Mouse (Mus musculus): ENCODE results near the gene Bach2.

Bach2 gene

GRCm38 (mm10) chr4:32560724-32561554 lies 322.3 kb downstream of the Bach2 start:
- in situ Hi-C loops (cut with MseI, MboI): loop anchor here in 1 of 2 experiments (10.0 kb wide), 1 partner anchor 506 kb away; no protein-coding TSS in a partner anchor

- in situ Hi-C loops (cut with MseI, MboI): loop anchor here in 1 of 2 experiments (10.0 kb wide), 1 partner anchor 507 kb away; no protein-coding TSS in a partner anchor
These were observed 323.0 kb downstream of the Bach2 start for GRCm38 (mm10) chr4:32561555-32562095.

GRCm38 (mm10) chr4:32562319-32563115 lies 323.9 kb downstream of the Bach2 start:
- in situ Hi-C loops (cut with MseI, MboI): loop anchor here in 1 of 2 experiments (10.0 kb wide), 1 partner anchor 508 kb away; no protein-coding TSS in a partner anchor

- in situ Hi-C loops (cut with MseI, MboI): loop anchor here in 1 of 2 experiments (10.0 kb wide), 1 partner anchor 510 kb away; no protein-coding TSS in a partner anchor
These were observed 325.8 kb downstream of the Bach2 start for GRCm38 (mm10) chr4:32564416-32564815.

- in situ Hi-C loops (cut with MseI, MboI): loop anchor here in 1 of 2 experiments (10.0 kb wide), 1 partner anchor 510 kb away; no protein-coding TSS in a partner anchor
These were observed 326.3 kb downstream of the Bach2 start for GRCm38 (mm10) chr4:32564918-32565317.

GRCm38 (mm10) chr4:32569054-32569453 lies 330.4 kb downstream of the Bach2 start:
- in situ Hi-C loops (cut with MseI, MboI): loop anchor here in 1 of 2 experiments (10.0 kb wide), 1 partner anchor 514 kb away; no protein-coding TSS in a partner anchor

- in situ Hi-C loops (cut with MseI, MboI): loop anchor here in 1 of 2 experiments (10.0 kb wide), 1 partner anchor 515 kb away; no protein-coding TSS in a partner anchor
These were observed 331.7 kb downstream of the Bach2 start for GRCm38 (mm10) chr4:32569995-32570938.

GRCm38 (mm10) chr4:32570939-32571317 lies 332.3 kb downstream of the Bach2 start:
- in situ Hi-C loops (cut with MseI, MboI): no loop called here

GRCm38 (mm10) chr4:32571441-32571840 lies 332.8 kb downstream of the Bach2 start:
- in situ Hi-C loops (cut with MseI, MboI): no loop called here

GRCm38 (mm10) chr4:32572118-32572517 lies 333.5 kb downstream of the Bach2 start:
- in situ Hi-C loops (cut with MseI, MboI): no loop called here

- in situ Hi-C loops (cut with MseI, MboI): no loop called here
These were observed 335.0 kb downstream of the Bach2 start for GRCm38 (mm10) chr4:32573586-32573985.

GRCm38 (mm10) chr4:32574604-32575003 lies 336.0 kb downstream of the Bach2 start:
- in situ Hi-C loops (cut with MseI, MboI): loop anchor here in 1 of 2 experiments (25.0 kb wide), 1 partner anchor 538 kb away; no protein-coding TSS in a partner anchor

- in situ Hi-C loops (cut with MseI, MboI): loop anchor here in 1 of 2 experiments (25.0 kb wide), 1 partner anchor 537 kb away; no protein-coding TSS in a partner anchor
These were observed 336.6 kb downstream of the Bach2 start for GRCm38 (mm10) chr4:32575165-32575564.

- in situ Hi-C loops (cut with MseI, MboI): loop anchor here in 1 of 2 experiments (25.0 kb wide), 1 partner anchor 532 kb away; no protein-coding TSS in a partner anchor
These were observed 341.2 kb downstream of the Bach2 start for GRCm38 (mm10) chr4:32579850-32580249.

- in situ Hi-C loops (cut with MseI, MboI): loop anchor here in 1 of 2 experiments (25.0 kb wide), 1 partner anchor 528 kb away; no protein-coding TSS in a partner anchor
These were observed 345.6 kb downstream of the Bach2 start for GRCm38 (mm10) chr4:32584181-32584580.

- in situ Hi-C loops (cut with MseI, MboI): loop anchor here in 1 of 2 experiments (25.0 kb wide), 1 partner anchor 526 kb away; no protein-coding TSS in a partner anchor
These were observed 348.0 kb downstream of the Bach2 start for GRCm38 (mm10) chr4:32586596-32586995.

- in situ Hi-C loops (cut with MseI, MboI): loop anchor here in 1 of 2 experiments (25.0 kb wide), 1 partner anchor 525 kb away; no protein-coding TSS in a partner anchor
These were observed 348.9 kb downstream of the Bach2 start for GRCm38 (mm10) chr4:32587543-32587942.

GRCm38 (mm10) chr4:32588237-32588636 lies 349.6 kb downstream of the Bach2 start:
- in situ Hi-C loops (cut with MseI, MboI): loop anchor here in 1 of 2 experiments (25.0 kb wide), 1 partner anchor 524 kb away; no protein-coding TSS in a partner anchor

GRCm38 (mm10) chr4:32601135-32601534 lies 362.5 kb downstream of the Bach2 start:
- in situ Hi-C loops (cut with MseI, MboI): no loop called here

- in situ Hi-C loops (cut with MseI, MboI): no loop called here
These were observed 364.1 kb downstream of the Bach2 start, which contains the start of gene Gja10 for GRCm38 (mm10) chr4:32602660-32603059. Gene Gja10, minus strand, starts transcription at chr4:32602760.

Data from mouse trophoblast stem cell (cell line).